Mouse (Mus musculus) embryo, embryonic 10 days (tissue): ENCODE measurements around the gene Yy1.

Source experiments
- DNase-seq: peaks from one replicate; pipeline ENCODE4 v3.0.0-alpha.2; 2015; ENCODE audit warnings: low spot score

The Yy1 gene

GRCm38 (mm10) chr12:108792546-108793452, at the start of gene Yy1:
Gene Yy1 (plus strand): TSS chr12:108792973.
- DNase-seq = peak; percentile 95

DNA sequence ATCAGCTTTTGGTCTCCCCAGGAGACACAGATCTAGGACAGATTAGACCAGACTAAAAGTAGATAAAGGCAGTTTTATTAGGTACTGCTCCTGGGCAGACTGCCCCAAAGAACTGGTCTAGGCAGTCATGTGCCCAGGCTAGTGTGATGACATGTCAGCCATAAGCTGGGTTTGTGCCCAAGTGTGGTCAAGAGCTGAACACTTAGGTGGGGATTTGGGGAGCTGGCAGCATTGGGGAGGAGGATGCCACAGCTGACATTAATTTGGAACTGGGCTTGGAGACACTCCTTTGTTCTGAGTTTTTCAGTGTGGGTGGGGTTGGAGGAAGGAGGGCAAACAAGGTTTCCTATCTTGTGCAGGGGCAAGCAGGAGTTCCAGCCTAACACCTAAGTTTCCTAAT, 46.8 kb upstream of the Yy1 start:
- no peak for DNase-seq

DNA sequence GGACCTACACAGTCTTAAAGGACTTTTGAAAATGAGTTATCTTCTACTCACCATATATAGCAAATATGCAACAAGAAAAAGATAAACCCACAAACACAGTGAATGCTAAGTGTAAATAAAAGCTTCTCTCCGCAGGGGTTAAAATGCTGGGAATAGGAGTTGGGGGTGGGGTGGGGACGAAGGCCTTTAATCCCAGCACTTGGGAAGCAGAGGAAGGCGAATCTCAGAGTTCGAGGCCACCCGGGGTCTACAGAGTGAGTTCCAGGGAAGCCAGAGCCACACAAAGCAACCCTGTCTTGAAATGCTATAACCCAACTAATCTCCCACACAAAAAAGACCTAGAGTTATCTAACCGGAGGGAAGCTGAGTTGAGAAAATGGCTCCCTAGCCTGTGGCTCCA, 43.8 kb upstream of the Yy1 start:
- no peak for DNase-seq

- peak; percentile 1 for DNase-seq
These were observed 43.3 kb upstream of the Yy1 start for GRCm38 (mm10) chr12:108749454-108749853.

- no peak for DNase-seq
These were observed 42.5 kb upstream of the Yy1 start for GRCm38 (mm10) chr12:108750226-108750625.

DNA sequence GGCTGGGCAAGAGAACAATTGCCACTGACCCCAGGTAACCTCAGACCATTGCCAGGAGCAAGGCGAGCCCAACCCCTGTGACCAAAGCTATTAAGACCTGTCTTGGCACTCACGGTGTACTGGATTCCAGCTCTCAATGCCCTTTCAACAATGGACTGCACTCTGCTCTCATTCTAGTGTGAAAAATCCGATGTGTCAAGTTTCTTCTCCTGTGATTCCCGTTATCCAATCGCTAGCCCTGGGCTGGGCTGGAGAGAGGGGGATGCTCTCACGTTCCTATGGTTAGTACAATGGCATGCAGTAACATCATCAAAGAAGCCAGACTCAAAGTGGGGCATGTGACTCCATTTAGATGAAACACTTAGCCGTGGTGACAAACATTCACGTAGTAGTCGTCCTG, 41.0 kb upstream of the Yy1 start:
- no peak for DNase-seq

GRCm38 (mm10) chr12:108755141-108755540, 37.6 kb upstream of the Yy1 start:
- no peak for DNase-seq

DNA sequence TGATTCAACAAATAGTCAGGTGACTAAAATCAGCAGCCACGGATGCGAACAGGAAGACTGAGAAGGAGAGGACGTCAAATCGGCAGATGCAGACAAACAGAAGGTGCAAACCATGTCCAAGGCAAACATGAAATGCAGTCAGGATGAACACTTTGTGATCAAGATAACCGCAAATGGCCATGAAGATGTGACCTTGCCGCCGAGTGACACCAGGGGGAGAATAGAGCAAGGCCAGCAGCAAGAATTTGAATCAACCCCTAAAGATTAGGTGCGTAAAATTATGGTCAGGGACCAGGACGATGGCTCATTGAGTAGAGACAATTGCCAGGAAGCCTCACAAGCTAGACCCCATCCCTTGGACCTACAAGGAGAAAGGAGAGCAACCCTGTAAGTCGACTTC, 36.2 kb upstream of the Yy1 start:
- no peak for DNase-seq

- peak; percentile 99 for DNase-seq
These were observed 35.0 kb upstream of the Yy1 start for GRCm38 (mm10) chr12:108757717-108758257.

DNA sequence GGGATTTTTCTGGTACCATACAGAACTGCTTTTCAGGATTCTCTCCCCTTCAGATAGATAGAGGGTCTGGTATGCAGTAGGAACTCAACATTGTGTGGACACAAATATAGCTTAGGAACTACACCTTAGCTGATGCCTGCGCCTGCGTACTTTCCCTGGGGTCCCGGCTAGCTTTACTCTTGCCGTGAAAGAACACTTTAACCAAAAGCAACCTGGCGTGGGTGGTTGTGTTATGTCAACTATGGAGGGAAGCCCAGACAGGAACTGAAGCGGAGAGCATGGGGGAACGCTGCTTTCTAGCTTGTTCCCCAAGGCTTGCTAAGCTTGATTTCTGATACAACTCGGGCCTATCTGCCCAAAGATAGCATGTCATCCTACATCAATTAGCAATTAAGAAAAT, 34.5 kb upstream of the Yy1 start:
- DNase-seq = no peak

DNA sequence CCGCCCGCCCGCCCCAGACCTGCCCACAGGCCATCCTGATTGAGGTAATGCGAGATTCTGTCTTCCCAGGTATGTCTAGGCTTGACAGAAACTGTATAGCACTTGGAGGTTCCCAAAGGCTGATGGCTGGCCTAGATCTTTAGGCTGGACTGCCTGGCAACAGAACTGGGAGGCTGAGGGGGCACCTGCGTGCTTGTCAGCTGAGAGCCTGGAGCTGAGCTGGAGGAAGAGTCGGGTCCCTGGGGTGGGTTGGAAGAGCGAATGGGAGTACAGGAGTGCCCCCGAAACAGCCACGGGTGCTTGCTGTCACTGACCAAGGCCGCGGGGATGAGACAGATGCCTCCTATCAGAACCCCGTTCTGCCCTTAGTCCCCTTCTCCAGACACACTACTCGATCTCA, 34.1 kb upstream of the Yy1 start:
- no peak for DNase-seq

- DNase-seq = no peak
These were observed 33.5 kb upstream of the Yy1 start for GRCm38 (mm10) chr12:108759266-108759665.

GRCm38 (mm10) chr12:108760016-108760415, 32.8 kb upstream of the Yy1 start:
- DNase-seq = no peak

DNA sequence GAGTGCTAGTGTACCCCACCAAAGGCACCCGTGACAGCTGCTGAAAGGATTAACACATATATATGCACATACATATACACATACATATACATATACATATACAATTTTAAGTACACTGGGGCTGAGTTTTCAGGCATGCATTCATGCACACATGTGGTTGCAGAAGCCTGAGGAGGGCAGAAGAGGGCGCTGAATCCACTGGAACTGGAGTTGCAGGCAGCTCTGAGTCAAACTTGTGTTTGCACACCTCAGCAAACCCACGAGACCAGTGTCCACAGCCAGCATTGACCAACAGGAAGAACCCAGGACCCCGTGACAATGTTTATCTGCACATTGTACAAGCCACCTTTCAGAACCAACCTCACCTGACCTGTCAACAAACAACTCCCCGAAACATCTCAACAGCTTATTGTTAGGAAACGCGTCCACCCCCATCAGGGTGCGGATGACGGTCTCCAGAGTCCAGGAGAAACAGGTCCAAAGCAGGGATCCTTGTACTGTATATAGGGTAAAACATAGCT, 32.2 kb upstream of the Yy1 start:
- DNase-seq = peak; percentile 48

- no peak for DNase-seq
These were observed 31.6 kb upstream of the Yy1 start for GRCm38 (mm10) chr12:108761209-108761608.

- DNase-seq = no peak
These were observed 31.1 kb upstream of the Yy1 start for GRCm38 (mm10) chr12:108761665-108762064.

DNA sequence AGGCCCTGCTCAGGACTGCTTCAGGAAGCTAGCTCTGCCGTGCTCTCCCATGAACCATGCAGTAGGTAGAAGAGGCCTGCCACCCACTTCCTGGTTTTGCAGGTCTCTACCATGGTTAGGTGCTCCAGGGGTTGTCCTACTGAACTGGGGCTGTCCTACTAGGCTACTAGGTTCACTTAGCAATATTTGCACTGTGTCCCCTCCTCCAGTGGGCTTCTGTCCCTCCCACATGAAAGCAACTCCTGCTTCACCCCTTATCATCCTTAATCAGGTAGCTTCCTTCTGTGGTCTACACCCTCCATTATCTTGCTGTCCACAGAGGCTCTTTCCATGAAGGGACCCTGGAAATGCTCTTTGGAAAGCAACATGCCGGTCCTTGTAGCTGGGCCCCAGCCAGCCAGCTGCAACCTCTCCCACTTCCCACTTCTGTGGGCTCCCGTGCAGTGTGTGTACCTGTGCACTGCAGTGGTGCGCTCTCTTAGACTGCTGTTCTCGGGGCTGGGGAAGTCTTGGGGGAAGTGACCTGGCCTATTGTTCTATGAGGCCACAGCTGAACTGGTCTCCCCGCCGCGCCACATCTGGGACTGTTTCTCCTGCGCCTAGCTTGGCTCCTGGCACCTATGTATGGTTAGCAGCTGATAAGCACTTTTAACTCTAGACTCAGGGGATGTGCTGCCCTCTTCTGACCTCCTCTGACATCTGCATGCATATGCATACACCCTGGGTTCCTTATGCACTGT, 29.5 kb upstream of the Yy1 start:
- DNase-seq = peak; percentile 44

DNA sequence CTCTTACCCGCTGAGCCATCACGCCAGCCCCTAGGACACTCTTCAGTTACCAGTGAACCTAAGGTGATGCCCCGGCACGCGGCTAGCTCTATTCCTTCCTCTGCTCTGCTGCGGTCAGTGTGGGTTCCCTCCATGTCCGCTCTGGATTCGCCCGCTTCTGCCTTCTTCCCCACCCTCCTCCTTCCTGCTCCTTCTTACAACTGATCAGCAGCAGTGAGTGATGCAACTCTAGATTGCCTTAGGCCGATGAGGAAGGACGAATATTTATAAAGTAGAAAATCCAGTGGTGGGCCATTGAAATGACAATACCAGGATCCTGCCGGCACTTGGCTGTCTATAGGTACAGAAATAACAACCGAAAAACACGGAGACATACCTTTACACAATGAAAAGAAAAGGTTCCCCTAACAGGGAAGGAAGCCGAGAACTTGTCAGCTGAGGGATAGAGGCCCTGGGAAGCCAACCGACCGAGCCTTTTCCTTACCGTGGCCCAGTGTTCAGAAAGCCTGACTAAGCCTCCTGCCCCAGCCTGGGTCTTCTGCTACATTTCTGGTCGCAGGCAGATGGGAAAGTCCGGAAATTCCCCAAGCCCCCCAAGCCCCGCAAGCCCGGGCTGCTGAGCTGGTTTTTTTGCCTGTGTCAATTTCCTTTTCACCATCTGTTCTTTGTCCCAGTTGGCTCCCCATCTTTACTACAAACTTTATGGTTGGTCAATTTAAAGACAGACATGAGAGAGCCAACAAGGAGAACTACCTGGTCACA, 27.7 kb upstream of the Yy1 start:
- no peak for DNase-seq

- peak; percentile 69 for DNase-seq
These were observed 27.0 kb upstream of the Yy1 start for GRCm38 (mm10) chr12:108765751-108766221.

- DNase-seq = no peak
These were observed 26.5 kb upstream of the Yy1 start for GRCm38 (mm10) chr12:108766316-108766715.

GRCm38 (mm10) chr12:108766866-108767265, 25.9 kb upstream of the Yy1 start:
- DNase-seq = no peak
